Mouse (Mus musculus) forebrain, embryonic 15.5 days (tissue): ENCODE data around the gene Alkbh4. TPM values are rescaled to one million over a fixed set of nuclear protein-coding genes. Genes with fewer than 3 reads are reported as not detected.

Source experiments
- ATAC-seq: fragments of 200-750 bp; cut with Nextera tagmentation; replicated peaks from 2 replicates; pipeline ENCODE4 v1.8.0; 2017; ENCODE audit warnings: mild to moderate bottlenecking, moderate TSS enrichment, moderate library complexity
- H3K27ac ChIP-seq: fragments of 300-500 bp; sonication (generic); replicated peaks from 2 replicates; pipeline ENCODE4 v1.5.1; 2015; ENCODE audit warnings: mild to moderate bottlenecking, inconsistent platforms
- H3K27me3 ChIP-seq: fragments of 300-500 bp; sonication (generic); 2 replicates; pipeline ENCODE4 v1.6.1; 2015; ENCODE audit warnings: inconsistent platforms
- H3K36me3 ChIP-seq: fragments of 300-500 bp; sonication (generic); 2 replicates; pipeline ENCODE4 v1.6.1; 2015; ENCODE audit warnings: mild to moderate bottlenecking, inconsistent platforms
- H3K4me1 ChIP-seq: fragments of 300-500 bp; sonication (generic); 2 replicates; pipeline ENCODE4 v1.6.1; 2015; ENCODE audit warnings: inconsistent platforms
- H3K4me2 ChIP-seq: fragments of 300-500 bp; sonication (generic); replicated peaks from 2 replicates; pipeline ENCODE4 v1.6.1; 2015; ENCODE audit warnings: mild to moderate bottlenecking, inconsistent platforms
- H3K4me3 ChIP-seq: fragments of 300-500 bp; sonication (generic); 2 replicates; pipeline ENCODE4 v1.5.1; 2015; ENCODE audit warnings: mild to moderate bottlenecking, inconsistent platforms
- H3K9ac ChIP-seq: fragments of 300-500 bp; sonication (generic); replicated peaks from 2 replicates; pipeline ENCODE4 v1.6.1; 2015; ENCODE audit warnings: mild to moderate bottlenecking, inconsistent platforms
- H3K9me3 ChIP-seq: fragments of 300-500 bp; sonication (generic); 2 replicates; pipeline ENCODE4 v1.6.1; 2016; ENCODE audit warnings: inconsistent platforms
- WGBS: fragments of 180-500 bp; shearing (Covaris S2); methylation state at CpG from one replicate; pipeline ENCODE4 v1.1.7; 2015; ENCODE audit warnings: mixed read lengths; 5-methylcytosine and 5-hydroxymethylcytosine counted together
- polyA plus RNA-seq: library from polyadenylated mRNA; unstranded; fragments of >200 nt; fragmentation: Nextera tagmentation; extraction: Ambion mirVana; gene quantifications from 2 replicates; pipeline ENCODE4 v1.2.1, GENCODE M21; 2015

Gene Alkbh4
- polyA plus RNA-seq: 18.4 and 19.5 TPM in 2 replicates

- H3K4me1 ChIP-seq: peaks cover 24% of the 10 kb centered on the region
- peak within 1 kb of the TSS; percentile 75 for H3K4me2 ChIP-seq
- H3K4me3 ChIP-seq: peak within 1 kb of the TSS; percentile 77
- H3K9me3 ChIP-seq: no peaks in the 10 kb centered on the region
- peaks cover 25% of the 10 kb centered on the region for H3K36me3 ChIP-seq
- H3K27ac ChIP-seq: peak within 1 kb of the TSS; percentile 58; the same call in 1 of the 2 replicates
- peak; percentile 95 for ATAC-seq
- under 1% methylated on average over 60 of the region's 60 CpGs for WGBS
- H3K27me3 ChIP-seq: no peaks in the 10 kb centered on the region
- H3K9ac ChIP-seq: peak within 1 kb of the TSS; percentile 83
Observed at GRCm38 (mm10) chr5:136135571-136136291, at the start of gene Alkbh4, which contains the start of gene Lrwd1. Gene Alkbh4, plus strand, starts transcription at chr5:136136146. Gene Lrwd1, minus strand, starts transcription at chr5:136136074.

DNA sequence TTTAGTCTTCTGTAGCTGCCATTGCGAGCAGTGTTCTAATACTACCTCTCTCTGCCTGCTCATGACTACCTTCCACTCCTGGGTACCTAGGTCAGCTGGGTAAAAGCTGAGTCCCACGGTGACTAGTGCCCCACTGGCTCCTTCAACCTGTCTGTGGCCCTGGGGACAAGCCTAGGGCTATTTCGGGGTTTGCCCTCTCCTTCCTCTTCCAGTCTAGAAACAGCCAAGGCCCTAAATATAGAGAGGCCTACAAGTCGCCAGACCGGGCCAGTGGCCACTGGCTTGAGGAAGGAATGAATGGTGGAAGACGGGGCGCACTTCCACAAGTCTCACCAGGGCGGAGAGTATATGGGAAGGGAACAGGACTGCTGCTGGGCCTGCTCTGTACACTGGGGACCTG is 49.7 kb upstream of the Alkbh4 start:
- no peak for ATAC-seq
- WGBS: 93% methylated on average over 8 of the region's 8 CpGs
- Histone ChIP-seq H3K27ac (no peak overlapping the region), H3K36me3 (no peaks in the 10 kb centered on the region), H3K9me3 (no peaks in the 10 kb centered on the region), H3K9ac (no peak overlapping the region), H3K4me3 (no peak overlapping the region), H3K4me2 (no peak overlapping the region), H3K4me1 (peaks cover 21% of the 10 kb centered on the region), H3K27me3 (0 out of 2 replicates have a peak, but pooled peaks cover 9% of the 10 kb centered on the region)

GRCm38 (mm10) chr5:136088821-136089575 is 46.9 kb upstream of the Alkbh4 start:
- WGBS: 14% methylated on average over 14 of the region's 14 CpGs
- no peak overlapping the region for H3K27ac ChIP-seq
- H3K27me3 ChIP-seq: 0 out of 2 replicates have a peak, but pooled peaks cover 8% of the 10 kb centered on the region
- no peaks in the 10 kb centered on the region for H3K36me3 ChIP-seq
- no peaks in the 10 kb centered on the region for H3K9me3 ChIP-seq
- ATAC-seq: no peak
- no peak overlapping the region for H3K9ac ChIP-seq
- no peak overlapping the region for H3K4me3 ChIP-seq
- peaks cover 16% of the 10 kb centered on the region for H3K4me1 ChIP-seq
- no peak overlapping the region for H3K4me2 ChIP-seq

DNA sequence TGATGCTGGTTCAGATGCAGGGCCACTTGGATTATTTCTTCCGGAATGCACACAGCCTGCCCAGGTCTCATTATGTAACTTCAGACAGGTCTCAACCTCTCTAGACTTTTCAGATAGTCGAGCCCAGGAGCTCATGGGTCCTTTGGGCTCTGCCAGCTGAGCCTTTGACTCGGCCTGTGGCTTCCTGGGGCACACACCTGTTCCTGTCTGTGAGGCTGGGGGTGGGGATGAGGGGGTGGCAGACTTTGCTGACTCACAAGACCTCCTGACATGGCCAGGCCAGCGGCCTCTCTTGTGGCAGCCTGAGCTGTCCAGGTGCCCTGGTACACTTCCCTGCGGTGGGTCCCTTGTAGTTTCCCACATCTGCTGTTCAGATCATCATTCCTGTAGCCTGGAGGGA is 44.0 kb upstream of the Alkbh4 start:
- no peaks in the 10 kb centered on the region for H3K36me3 ChIP-seq
- WGBS: 74% methylated on average over 5 of the region's 5 CpGs
- H3K4me1 ChIP-seq: no peaks in the 10 kb centered on the region
- ATAC-seq: no peak
- no peak overlapping the region for H3K9ac ChIP-seq
- H3K4me3 ChIP-seq: no peak overlapping the region
- H3K27me3 ChIP-seq: no peaks in the 10 kb centered on the region
- H3K4me2 ChIP-seq: no peak overlapping the region
- no peaks in the 10 kb centered on the region for H3K9me3 ChIP-seq
- no peak overlapping the region for H3K27ac ChIP-seq

GRCm38 (mm10) chr5:136094249-136095010 is 41.5 kb upstream of the Alkbh4 start:
- H3K4me3 ChIP-seq: no peak overlapping the region
- no peak overlapping the region for H3K9ac ChIP-seq
- H3K9me3 ChIP-seq: no peaks in the 10 kb centered on the region
- no peaks in the 10 kb centered on the region for H3K36me3 ChIP-seq
- ATAC-seq: no peak
- no peak overlapping the region for H3K4me2 ChIP-seq
- WGBS: 48% methylated on average over 8 of the region's 8 CpGs
- no peaks in the 10 kb centered on the region for H3K27me3 ChIP-seq
- no peak overlapping the region for H3K27ac ChIP-seq
- H3K4me1 ChIP-seq: no peaks in the 10 kb centered on the region

DNA sequence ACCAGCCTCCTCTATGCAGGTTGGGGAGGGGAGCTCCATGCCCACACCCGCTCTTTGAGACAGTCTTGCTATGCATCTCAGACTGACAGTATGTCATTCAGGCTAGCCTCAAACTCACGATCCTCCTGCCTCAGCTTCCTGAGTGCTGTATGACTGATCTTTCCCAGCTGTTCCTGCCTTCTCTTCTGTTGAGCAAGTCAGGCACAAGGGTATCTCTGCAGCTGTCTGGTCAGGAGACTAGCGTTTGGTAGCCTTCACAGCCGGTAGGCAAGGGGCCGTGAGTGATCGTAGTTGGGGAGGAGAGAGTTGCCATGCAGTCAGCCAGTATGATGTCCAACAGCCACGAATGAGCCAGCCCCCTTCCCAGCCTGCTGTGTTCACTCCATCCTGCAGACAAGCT is 40.9 kb upstream of the Alkbh4 start:
- no peaks in the 10 kb centered on the region for H3K9me3 ChIP-seq

GRCm38 (mm10) chr5:136098536-136098935 is 37.4 kb upstream of the Alkbh4 start:
- Histone ChIP-seq H3K4me2 (no peak overlapping the region), H3K9ac (no peak overlapping the region), H3K27me3 (no peaks in the 10 kb centered on the region), H3K4me1 (peaks cover 9% of the 10 kb centered on the region), H3K27ac (no peak overlapping the region), H3K9me3 (no peaks in the 10 kb centered on the region), H3K36me3 (no peaks in the 10 kb centered on the region), H3K4me3 (no peak overlapping the region)
- no peak for ATAC-seq
- whole genome bisulfite sequencing: 84% methylated on average over 10 of the region's 10 CpGs

More for the DNA sequence above, 40.9 kb upstream of the Alkbh4 start:
- ATAC-seq: no peak
- Histone ChIP-seq H3K27ac (no peak overlapping the region), H3K4me1 (no peaks in the 10 kb centered on the region), H3K36me3 (no peaks in the 10 kb centered on the region), H3K4me2 (no peak overlapping the region), H3K4me3 (no peak overlapping the region), H3K27me3 (no peaks in the 10 kb centered on the region), H3K9ac (no peak overlapping the region)
- 72% methylated on average over 7 of the region's 7 CpGs for WGBS

- 5% methylated on average over 41 of the region's 41 CpGs for WGBS
- Histone ChIP-seq H3K4me2 (peak overlapping the region; percentile 82), H3K4me3 (peak overlapping the region; percentile 46), H3K27ac (no peak overlapping the region), H3K4me1 (peaks cover 9% of the 10 kb centered on the region), H3K27me3 (no peaks in the 10 kb centered on the region), H3K36me3 (no peaks in the 10 kb centered on the region), H3K9ac (peak overlapping the region; percentile 49), H3K9me3 (no peaks in the 10 kb centered on the region)
- ATAC-seq: peak; percentile 91
Observed at GRCm38 (mm10) chr5:136102099-136102820, 33.7 kb upstream of the Alkbh4 start.

DNA sequence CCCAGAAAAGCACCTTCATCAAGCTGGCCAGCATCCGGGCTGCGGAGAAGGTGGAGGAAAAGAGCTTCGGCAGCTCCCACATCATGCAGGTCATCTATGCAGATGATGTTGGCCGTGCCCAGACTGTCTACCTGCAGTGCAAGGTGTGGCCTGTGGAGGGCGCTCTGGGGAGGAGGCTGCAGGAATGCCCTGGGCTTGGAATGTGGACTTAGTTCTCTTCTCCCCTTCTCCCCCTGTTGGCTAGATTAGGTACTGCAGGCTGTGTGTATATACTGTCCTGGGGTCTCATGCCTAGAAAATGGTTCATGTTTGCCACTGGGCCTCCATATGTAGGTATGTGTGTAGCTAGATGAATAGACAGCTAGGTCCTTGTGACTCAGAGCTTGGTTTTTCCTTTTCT is 31.4 kb upstream of the Alkbh4 start:
- Histone ChIP-seq H3K4me3 (no peak overlapping the region), H3K4me2 (no peak overlapping the region), H3K36me3 (no peaks in the 10 kb centered on the region), H3K9me3 (no peaks in the 10 kb centered on the region), H3K4me1 (peaks cover 9% of the 10 kb centered on the region), H3K27ac (no peak overlapping the region), H3K9ac (no peak overlapping the region), H3K27me3 (no peaks in the 10 kb centered on the region)
- 80% methylated on average over 5 of the region's 5 CpGs for WGBS
- ATAC-seq: no peak

DNA sequence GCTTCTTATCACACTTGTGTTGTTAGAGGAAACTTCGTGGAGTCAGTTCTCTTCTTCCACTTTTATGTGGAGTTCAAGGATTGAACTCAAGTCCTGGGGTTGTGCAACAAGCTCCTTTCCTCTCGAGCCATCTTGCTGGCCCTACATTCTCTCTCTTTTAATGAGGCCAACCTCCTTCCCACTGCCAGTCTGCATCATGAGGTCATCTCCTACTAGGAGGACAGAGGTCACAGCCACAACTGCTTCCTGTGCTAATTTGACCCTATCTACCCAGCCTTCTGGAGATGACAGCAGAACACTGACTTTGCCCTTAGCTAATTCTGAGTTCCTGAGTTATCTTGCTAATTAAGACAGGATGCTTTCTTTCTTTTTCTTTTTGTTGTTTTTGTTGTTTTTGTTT is 27.5 kb upstream of the Alkbh4 start:
- no peaks in the 10 kb centered on the region for H3K4me1 ChIP-seq
- no peak overlapping the region for H3K4me2 ChIP-seq
- ATAC-seq: no peak
- H3K4me3 ChIP-seq: no peak overlapping the region
- H3K36me3 ChIP-seq: no peaks in the 10 kb centered on the region
- H3K27me3 ChIP-seq: no peaks in the 10 kb centered on the region
- no peak overlapping the region for H3K9ac ChIP-seq
- WGBS: 55% methylated on average over 2 of the region's 2 CpGs
- no peaks in the 10 kb centered on the region for H3K9me3 ChIP-seq
- no peak overlapping the region for H3K27ac ChIP-seq

GRCm38 (mm10) chr5:136109042-136109441 is 26.9 kb upstream of the Alkbh4 start:
- Histone ChIP-seq H3K27ac (no peak overlapping the region), H3K4me2 (no peak overlapping the region), H3K9me3 (no peaks in the 10 kb centered on the region), H3K4me1 (no peaks in the 10 kb centered on the region), H3K9ac (no peak overlapping the region), H3K36me3 (no peaks in the 10 kb centered on the region), H3K27me3 (no peaks in the 10 kb centered on the region), H3K4me3 (no peak overlapping the region)
- 77% methylated on average over 3 of the region's 3 CpGs for WGBS
- no peak for ATAC-seq
